Mouse (Mus musculus): ENCODE measurements around the gene Zfp324.

The Zfp324 gene

DNA sequence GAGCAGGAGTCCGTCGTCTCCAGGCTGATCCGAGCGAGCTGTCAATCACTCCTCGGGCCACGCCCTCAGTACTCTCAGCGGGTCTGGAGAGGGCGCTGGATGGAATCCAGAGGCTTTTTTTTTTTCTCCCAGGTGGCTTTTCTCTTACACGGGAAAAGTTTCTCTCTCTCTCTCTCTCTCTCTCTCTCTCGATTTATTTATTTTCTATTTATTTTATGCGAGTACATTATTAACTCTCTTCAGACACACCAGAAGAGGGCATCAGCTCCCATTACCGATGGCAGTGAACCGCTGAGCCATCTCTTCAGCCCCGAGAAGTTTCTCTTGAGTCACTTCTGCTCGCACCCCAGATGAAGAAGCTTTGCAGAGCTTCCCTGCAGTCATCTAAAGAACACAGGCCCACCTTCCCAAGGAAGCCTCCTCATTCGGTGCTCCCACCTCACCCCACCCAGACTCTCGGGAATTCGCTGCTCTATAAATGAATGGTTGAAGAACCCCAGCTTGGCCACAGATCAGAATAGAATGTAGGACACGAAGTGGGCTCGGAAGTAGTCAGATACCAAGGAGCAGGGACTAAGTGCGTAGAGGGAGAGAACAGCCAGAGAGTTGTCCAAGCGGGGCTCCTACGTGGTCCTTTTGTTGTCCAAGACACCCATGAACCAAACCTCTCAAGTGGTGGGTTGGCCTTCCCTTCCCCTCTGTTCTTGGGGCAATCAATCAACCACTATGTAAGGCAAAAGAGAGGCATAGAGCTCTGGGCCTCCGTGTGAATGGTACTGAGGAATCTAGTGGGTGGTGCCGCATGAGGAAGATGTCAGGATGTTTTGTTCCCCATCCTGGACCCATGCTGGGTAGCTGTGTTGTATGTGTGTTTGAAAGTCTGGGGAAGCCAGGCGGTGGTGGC is 44.6 kb downstream of the Zfp324 start, which contains the start of gene Zbtb45:
Zbtb45 (minus strand) TSS at position 30 of the 904 bp plus-strand sequence.
- no peak for DNase-seq

- no peak for DNase-seq
Measured at GRCm38 (mm10) chr7:13013671-13014070, 48.0 kb downstream of the Zfp324 start.

- DNase-seq = no peak
Measured at GRCm38 (mm10) chr7:13014275-13014839, 48.7 kb downstream of the Zfp324 start.

GRCm38 (mm10) chr7:13015217-13015616 is 49.6 kb downstream of the Zfp324 start:
- DNase-seq = no peak

GRCm38 (mm10) chr7:13022773-13023535 is 57.3 kb downstream of the Zfp324 start:
- peak; percentile 79 for DNase-seq
